Mouse (Mus musculus): ENCODE data around the gene 4930452B06Rik.

- no peak for TF ChIP-seq CTCF (IDR thresholded peaks at IDR 0.05)
- no peak for TF ChIP-seq POLR2A (IDR thresholded peaks at IDR 0.05; ENCODE audit: insufficient read depth, low read depth, low read length)
- TF ChIP-seq EP300 (IDR thresholded peaks at IDR 0.05; ENCODE audit: insufficient read depth, low read depth, low read length), result no peak
These were observed 45.5 kb downstream of the 4930452B06Rik start for GRCm38 (mm10) chr14:8620580-8620979.

Measured in heart, adult 2 months (tissue).